Mouse (Mus musculus) CH12.LX (cell line): ENCODE measurements around the gene Dtnb. TPM values are rescaled to one million over a fixed set of nuclear protein-coding genes. Genes with fewer than 3 reads are reported as not detected.

Experiments used
- DNase-seq: peaks from one replicate; pipeline ENCODE4 v3.0.0-alpha.2; 2013; ENCODE audit errors: extremely low read depth
- H3K27ac ChIP-seq: 2 replicates; pipeline ENCODE4 v1.5.1; 2012; ENCODE audit warnings: low read depth, mild to moderate bottlenecking, control low read depth, moderate library complexity; ENCODE audit not compliant: insufficient read depth
- H3K27me3 ChIP-seq: replicated peaks from 2 replicates; pipeline ENCODE3; 2012; ENCODE audit warnings: inconsistent platforms
- H3K36me3 ChIP-seq, 2 experiments: replicated peaks in 1 of 2; 2 replicates each; pipeline versions ENCODE3 to v1.6.1; 2012; ENCODE audit warnings: inconsistent platforms in 1 of 2, low read length in 1 of 2, mild to moderate bottlenecking in 1 of 2, mixed read lengths in 1 of 2, moderate library complexity in 1 of 2; ENCODE audit not compliant: control insufficient read depth in 1 of 2, insufficient read depth in 1 of 2
- H3K4me1 ChIP-seq, 2 experiments: 2 replicates each; pipeline ENCODE4 v1.6.1; 2012; ENCODE audit warnings: inconsistent platforms in 1 of 2, moderate library complexity in 1 of 2; ENCODE audit not compliant: insufficient read depth in 2 of 2, control insufficient read depth in 1 of 2
- H3K4me2 ChIP-seq: 2 replicates; pipeline ENCODE4 v1.6.1; 2012; ENCODE audit warnings: low read depth, mild to moderate bottlenecking, control low read depth; ENCODE audit not compliant: poor library complexity, insufficient read depth, severe bottlenecking
- H3K4me3 ChIP-seq, 3 experiments: fragments of 150-350 bp in 1 of 3; sonication (generic) in 1 of 3; replicated peaks in 1 of 3; 2 replicates each; pipeline versions ENCODE3 to v1.5.1; 2011 to 2012; ENCODE audit warnings: low read depth in 2 of 3, low read length in 2 of 3, mild to moderate bottlenecking in 2 of 3, moderate library complexity in 2 of 3, control low read depth in 1 of 3, improper control_type of control experiment in 1 of 3, inconsistent platforms in 1 of 3, mixed read lengths in 1 of 3; ENCODE audit not compliant: poor library complexity in 1 of 3
- H3K79me2 ChIP-seq: replicated peaks from 2 replicates; pipeline ENCODE4 v1.6.1; 2012; ENCODE audit warnings: mild to moderate bottlenecking, moderate library complexity; ENCODE audit not compliant: control insufficient read depth, poor library complexity, insufficient read depth, severe bottlenecking; ENCODE audit errors: extremely low read depth
- H3K9ac ChIP-seq: 2 replicates; pipeline ENCODE4 v1.6.1; 2012; ENCODE audit warnings: low read depth, mild to moderate bottlenecking, control low read depth, moderate library complexity; ENCODE audit not compliant: insufficient read depth
- H3K9me3 ChIP-seq: replicated peaks from 2 replicates; pipeline ENCODE3; 2012; ENCODE audit warnings: low read length, inconsistent platforms, mixed read lengths
- BHLHE40 ChIP-seq: IDR thresholded peaks from 2 replicates; pipeline ENCODE4 v1.6.1; 2011; ENCODE audit warnings: mild to moderate bottlenecking, low read depth, low read length, improper control_type of control experiment
- CHD1 ChIP-seq: IDR thresholded peaks from 2 replicates; pipeline ENCODE4 v1.6.1; 2012; ENCODE audit warnings: low read depth, low read length, improper control_type of control experiment, inconsistent platforms
- CHD2 ChIP-seq: IDR thresholded peaks from 2 replicates; pipeline ENCODE4 v1.6.1; 2011; ENCODE audit warnings: low read length, improper control_type of control experiment
- CTCF ChIP-seq, 2 experiments: IDR thresholded peaks in 1 of 2; conservative IDR thresholded peaks in 1 of 2; 2 replicates each; pipeline ENCODE4 v1.5.1; 2011 to 2012; ENCODE audit warnings: low read depth in 2 of 2, low read length in 2 of 2, improper control_type of control experiment in 1 of 2, inconsistent platforms in 1 of 2, mild to moderate bottlenecking in 1 of 2, moderate library complexity in 1 of 2
- E2F4 ChIP-seq: IDR thresholded peaks from 2 replicates; pipeline ENCODE4 v1.6.1; 2011; ENCODE audit warnings: low read depth, low read length, improper control_type of control experiment; ENCODE audit not compliant: insufficient replicate concordance
- ELF1 ChIP-seq: IDR thresholded peaks from 2 replicates; pipeline ENCODE4 v1.6.1; 2014; ENCODE audit warnings: low read depth, mild to moderate bottlenecking, inconsistent platforms, low read length, improper control_type of control experiment
- EP300 ChIP-seq: IDR thresholded peaks from 2 replicates; pipeline ENCODE4 v1.6.1; 2011; ENCODE audit warnings: low read length, improper control_type of control experiment
- ETS1 ChIP-seq: conservative IDR thresholded peaks from 2 replicates; pipeline ENCODE4 v1.6.1; 2012; ENCODE audit warnings: low read depth, mild to moderate bottlenecking, inconsistent platforms, low read length, improper control_type of control experiment, moderate library complexity
- GABPA ChIP-seq: IDR thresholded peaks from 2 replicates; pipeline ENCODE4 v1.6.1; 2012; ENCODE audit warnings: low read depth, low read length, improper control_type of control experiment, inconsistent platforms; ENCODE audit not compliant: insufficient replicate concordance
- HCFC1 ChIP-seq: IDR thresholded peaks from 2 replicates; pipeline ENCODE4 v1.6.1; 2012; ENCODE audit warnings: low read depth, mild to moderate bottlenecking, inconsistent platforms, low read length, improper control_type of control experiment
- IRF4 ChIP-seq: IDR thresholded peaks from 2 replicates; pipeline ENCODE4 v1.6.1; 2014; ENCODE audit warnings: low read depth, mild to moderate bottlenecking, inconsistent platforms, low read length, improper control_type of control experiment
- JUN ChIP-seq: IDR thresholded peaks from 2 replicates; pipeline ENCODE4 v1.6.1; 2011; ENCODE audit warnings: low read depth, mild to moderate bottlenecking, low read length, improper control_type of control experiment, moderate library complexity; ENCODE audit not compliant: insufficient read depth
- JUND ChIP-seq: conservative IDR thresholded peaks from 2 replicates; pipeline ENCODE4 v1.6.1; 2011; ENCODE audit warnings: low read depth, low read length, improper control_type of control experiment
- KAT2A ChIP-seq: IDR thresholded peaks from 2 replicates; pipeline ENCODE4 v1.6.1; 2012; ENCODE audit warnings: low read length, improper control_type of control experiment, inconsistent platforms; ENCODE audit not compliant: insufficient replicate concordance
- MAFK ChIP-seq: IDR thresholded peaks from 2 replicates; pipeline ENCODE4 v1.6.1; 2011; ENCODE audit warnings: low read length, improper control_type of control experiment; ENCODE audit not compliant: insufficient replicate concordance
- MAX ChIP-seq: IDR thresholded peaks from 2 replicates; pipeline ENCODE4 v1.6.1; 2011; ENCODE audit warnings: low read length, improper control_type of control experiment
- MAZ ChIP-seq: IDR thresholded peaks from 2 replicates; pipeline ENCODE4 v1.6.1; 2012; ENCODE audit warnings: low read depth, mild to moderate bottlenecking, inconsistent platforms, low read length, improper control_type of control experiment, moderate library complexity
- MEF2A ChIP-seq: IDR thresholded peaks from 2 replicates; pipeline ENCODE4 v1.6.1; 2014; ENCODE audit warnings: low read depth, mild to moderate bottlenecking, inconsistent platforms, low read length, improper control_type of control experiment, borderline replicate concordance
- MXI1 ChIP-seq: IDR thresholded peaks from 2 replicates; pipeline ENCODE4 v1.6.1; 2011; ENCODE audit warnings: mild to moderate bottlenecking, low read depth, low read length, improper control_type of control experiment
- MYC ChIP-seq: IDR thresholded peaks from 2 replicates; pipeline ENCODE4 v1.6.1; 2011; ENCODE audit warnings: low read depth, mild to moderate bottlenecking, improper control_type of control experiment, low read length
- NELFE ChIP-seq: IDR thresholded peaks from 2 replicates; pipeline ENCODE4 v1.6.1; 2011; ENCODE audit warnings: low read depth, low read length, improper control_type of control experiment
- NRF1 ChIP-seq: IDR thresholded peaks from 2 replicates; pipeline ENCODE4 v1.6.1; 2014; ENCODE audit warnings: low read depth, mild to moderate bottlenecking, inconsistent platforms, low read length, improper control_type of control experiment, moderate library complexity
- PAX5 ChIP-seq: IDR thresholded peaks from 2 replicates; pipeline ENCODE4 v1.6.1; 2012; ENCODE audit warnings: low read length, inconsistent platforms, mixed read lengths
- POLR2A ChIP-seq: IDR thresholded peaks from 2 replicates; pipeline ENCODE4 v1.6.1; 2011; ENCODE audit warnings: low read depth, mild to moderate bottlenecking, improper control_type of control experiment, low read length
- POLR2AphosphoS2 ChIP-seq: IDR thresholded peaks from 2 replicates; pipeline ENCODE4 v1.6.1; 2011; ENCODE audit warnings: low read depth, low read length, improper control_type of control experiment
- RAD21 ChIP-seq: IDR thresholded peaks from 2 replicates; pipeline ENCODE4 v1.6.1; 2011; ENCODE audit warnings: low read depth, mild to moderate bottlenecking, low read length, improper control_type of control experiment, moderate library complexity
- RCOR1 ChIP-seq: conservative IDR thresholded peaks from 2 replicates; pipeline ENCODE4 v1.6.1; 2012; ENCODE audit warnings: low read depth, mild to moderate bottlenecking, inconsistent platforms, low read length, improper control_type of control experiment
- SIN3A ChIP-seq: IDR thresholded peaks from 2 replicates; pipeline ENCODE4 v1.6.1; 2012; ENCODE audit warnings: low read length, improper control_type of control experiment, inconsistent platforms
- SMC3 ChIP-seq: IDR thresholded peaks from 2 replicates; pipeline ENCODE4 v1.6.1; 2011; ENCODE audit warnings: low read depth, low read length, improper control_type of control experiment
- TBP ChIP-seq: conservative IDR thresholded peaks from 2 replicates; pipeline ENCODE4 v1.6.1; 2011; ENCODE audit warnings: low read depth, low read length, improper control_type of control experiment
- TCF12 ChIP-seq: IDR thresholded peaks from 2 replicates; pipeline ENCODE4 v1.6.1; 2014; ENCODE audit warnings: low read depth, mild to moderate bottlenecking, inconsistent platforms, low read length, improper control_type of control experiment
- UBTF ChIP-seq: IDR thresholded peaks from 2 replicates; pipeline ENCODE4 v1.6.1; 2012; ENCODE audit warnings: low read depth, mild to moderate bottlenecking, inconsistent platforms, low read length, improper control_type of control experiment, moderate library complexity
- USF1 ChIP-seq: IDR thresholded peaks from 2 replicates; pipeline ENCODE4 v1.6.1; 2014; ENCODE audit warnings: low read depth, mild to moderate bottlenecking, inconsistent platforms, low read length, improper control_type of control experiment
- USF2 ChIP-seq: conservative IDR thresholded peaks from 2 replicates; pipeline ENCODE4 v1.6.1; 2011; ENCODE audit warnings: low read depth, low read length, improper control_type of control experiment
- ZC3H11A ChIP-seq: IDR thresholded peaks from 2 replicates; pipeline ENCODE4 v1.6.1; 2012; ENCODE audit warnings: low read depth, mild to moderate bottlenecking, inconsistent platforms, low read length, improper control_type of control experiment
- ZKSCAN1 ChIP-seq: IDR thresholded peaks from 2 replicates; pipeline ENCODE4 v1.6.1; 2012; ENCODE audit warnings: low read depth, inconsistent platforms, low read length, improper control_type of control experiment, borderline replicate concordance
- ZMIZ1 ChIP-seq: IDR thresholded peaks from 2 replicates; pipeline ENCODE4 v1.6.1; 2012; ENCODE audit warnings: low read depth, mild to moderate bottlenecking, inconsistent platforms, low read length, improper control_type of control experiment
- ZNF384 ChIP-seq: IDR thresholded peaks from 2 replicates; pipeline ENCODE4 v1.6.1; 2012; ENCODE audit warnings: low read depth, low read length, improper control_type of control experiment, inconsistent platforms
- dilution Hi-C: fragments of 300-500 bp; cut with MboI; formaldehyde crosslinking; loops from 2 replicates; pipeline ENCODE4 v1.14.3; 2020; ENCODE audit warnings: low sequenced_read_pairs; ENCODE audit not compliant: extremely low pct_unique_long_range_greater_than_20kb, extremely low pct_ligation_motif_present
- in situ Hi-C: fragments of 300-500 bp; cut with MboI; formaldehyde crosslinking; loops from 3 replicates; pipeline ENCODE4 v1.14.3; 2019; ENCODE audit warnings: low sequenced_read_pairs, low pct_ligation_motif_present, low pct_unique_long_range_greater_than_20kb, mixed read lengths
- polyA plus RNA-seq: library from polyadenylated mRNA; unstranded; fragments of >175 nt; gene quantifications from 2 replicates; pipeline ENCODE4 v1.2.1, GENCODE M21; 2012; ENCODE audit warnings: low read depth; ENCODE audit not compliant: insufficient read length
- total RNA-seq, 2 experiments: library from RNA; depleted of rRNA; stranded (reverse); fragments of 300-350 nt in 1 of 2; fragments of >200 nt in 1 of 2; gene quantifications; 2 replicates each; pipeline ENCODE4 v1.2.3; 2012 to 2014

The Dtnb gene
- total and polyA plus RNA-seq, 3 experiments = 8.1 to 26.0 (median 17.4) TPM

DNA sequence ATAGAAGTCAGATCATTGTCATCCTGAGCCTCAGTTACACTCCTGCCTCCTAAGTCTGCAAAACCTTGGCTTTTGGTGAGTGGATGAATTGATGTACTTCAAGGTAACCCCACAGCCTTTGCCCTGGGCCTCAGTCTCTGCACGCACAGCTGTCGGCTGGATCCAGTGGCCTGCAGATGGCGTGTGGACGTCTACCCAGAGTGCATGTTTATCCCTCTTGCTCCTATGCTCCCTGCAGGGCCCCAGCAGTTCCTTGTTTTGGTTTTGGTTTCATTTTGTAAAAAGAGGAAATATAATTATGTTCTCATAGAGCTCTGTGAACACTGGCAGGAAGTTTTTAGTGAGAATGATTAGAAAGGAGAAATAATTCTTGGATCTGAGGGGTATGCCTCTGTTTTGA is 187.2 kb downstream of the Dtnb start:
- no peaks in the 10 kb centered on the region for H3K27me3 ChIP-seq
- peak; percentile 83 for DNase-seq
- H3K4me2 ChIP-seq = peak overlapping the region; percentile 19; the same call in 1 of the 2 replicates
- H3K27ac ChIP-seq = no peak overlapping the region
- dilution Hi-C loops (no loop called here), in situ Hi-C loops (no loop called here)
- 0 out of 2 replicates have a peak, but pooled peaks have one; percentile 43 for TF ChIP-seq MYC
- no peak for TF ChIP-seq CHD1
- TF ChIP-seq MAFK = no peak
- TF ChIP-seq ZC3H11A = peak; percentile 54
- TF ChIP-seq NRF1 = no peak
- peak; percentile 93 for TF ChIP-seq IRF4
- TF ChIP-seq POLR2AphosphoS2 = no peak
- TF ChIP-seq CTCF (conservative IDR thresholded peaks at IDR 0.05 in 1 of 2, IDR thresholded peaks at IDR 0.05 in 1 of 2; ENCODE audit: low read depth in 2 of 2, low read length in 2 of 2) = peak in 1 of 2 experiments; percentile 82; a peak in 2 of 4 replicates
- TF ChIP-seq GABPA = no peak
- TF ChIP-seq ZMIZ1 = no peak
- no peak for TF ChIP-seq PAX5
- peak; percentile 85 for TF ChIP-seq SIN3A
- TF ChIP-seq JUND = no peak
- no peak for TF ChIP-seq E2F4
- TF ChIP-seq TBP = 0 out of 2 replicates have a peak, but pooled peaks have one; percentile 35
- no peak for TF ChIP-seq KAT2A
- TF ChIP-seq POLR2A = 0 out of 2 replicates have a peak, but pooled peaks have one; percentile 28
- 0 out of 2 replicates have a peak, but pooled peaks have one; percentile 42 for TF ChIP-seq MAX
- peak; percentile 87 for TF ChIP-seq SMC3
- no peak; the same call in 1 of the 2 replicates for TF ChIP-seq RCOR1
- TF ChIP-seq NELFE = peak; percentile 23; the same call in 1 of the 2 replicates
- TF ChIP-seq BHLHE40 = peak; percentile 55
- TF ChIP-seq ELF1 = peak; percentile 82
- TF ChIP-seq TCF12 = peak; percentile 69
- 0 out of 2 replicates have a peak, but pooled peaks have one; percentile 37 for TF ChIP-seq MAZ
- TF ChIP-seq HCFC1 = peak; percentile 75
- no peak for TF ChIP-seq USF2
- TF ChIP-seq ZKSCAN1 = no peak
- TF ChIP-seq UBTF = no peak
- peak; percentile 87 for TF ChIP-seq MEF2A
- peak; percentile 72; the same call in 1 of the 2 replicates for TF ChIP-seq EP300
- peak; percentile 48; the same call in 1 of the 2 replicates for TF ChIP-seq MXI1
- 0 out of 2 replicates have a peak, but pooled peaks have one; percentile 22 for TF ChIP-seq CHD2
- TF ChIP-seq ETS1 = peak; percentile 98
- no peak for TF ChIP-seq USF1
- TF ChIP-seq JUN = 0 out of 2 replicates have a peak, but pooled peaks have one; percentile 1
- TF ChIP-seq RAD21 = peak; percentile 64
- no peak for TF ChIP-seq ZNF384
- no peaks in the 10 kb centered on the region for H3K36me3 ChIP-seq
- H3K4me1 ChIP-seq = peaks cover 12 to 37% of the 10 kb centered on the region in 2 experiments
- H3K9me3 ChIP-seq = no peaks in the 10 kb centered on the region
- H3K4me3 ChIP-seq = no peak overlapping the region
- H3K9ac ChIP-seq = peak overlapping the region; percentile 71
- no peaks in the 10 kb centered on the region for H3K79me2 ChIP-seq
